Mouse (Mus musculus): ENCODE data around the gene Serbp1.
"Not testable (repeated sequence)": the region's sequence is repeated elsewhere in the genome, so short reads cannot be mapped to it uniquely, and the experiment has no call there.

The Serbp1 gene

DNA sequence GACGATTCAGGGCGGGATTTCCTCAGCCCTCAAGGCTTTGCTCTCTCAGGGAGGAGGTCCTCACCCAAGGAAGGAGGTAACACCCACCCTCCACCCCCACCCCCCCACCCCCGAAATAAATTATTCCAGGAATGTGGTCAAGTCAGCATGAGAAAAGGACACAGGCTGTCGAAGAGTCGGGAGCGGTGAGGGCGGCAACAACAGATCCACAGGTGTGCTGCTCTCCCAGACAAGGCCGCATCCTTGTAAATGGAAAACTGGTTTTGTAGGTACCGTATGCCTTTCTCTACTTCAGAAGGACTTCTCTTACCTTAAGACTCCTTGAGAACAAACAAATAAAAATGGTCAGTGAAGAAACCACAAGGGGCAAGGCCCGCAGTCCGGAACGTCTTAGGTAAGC lies at the start of gene Serbp1:
TSS of gene Serbp1 (plus strand) at position 200 of the 400 bp plus-strand sequence.
- no peak for DNase-seq

DNA sequence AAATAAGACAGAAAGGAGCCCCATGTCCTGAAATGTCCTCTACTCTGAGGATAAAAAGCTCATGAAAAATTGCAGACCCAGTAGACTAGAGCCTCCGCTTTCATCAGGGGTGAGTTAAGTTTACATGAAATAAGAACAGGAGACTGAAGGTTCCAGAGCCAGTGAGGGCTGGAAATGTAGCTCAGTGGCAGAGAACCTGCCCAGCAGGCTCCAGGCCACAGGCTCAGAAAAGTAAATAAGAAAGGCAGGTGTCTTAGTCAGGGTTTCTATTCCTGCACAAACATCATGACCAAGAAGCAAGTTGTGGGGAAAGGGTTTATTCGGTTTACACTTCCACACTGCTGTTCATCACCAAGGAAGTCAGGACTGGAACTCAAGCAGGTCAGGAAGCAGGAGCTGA lies 44.4 kb upstream of the Serbp1 start:
- DNase-seq = no peak

DNA sequence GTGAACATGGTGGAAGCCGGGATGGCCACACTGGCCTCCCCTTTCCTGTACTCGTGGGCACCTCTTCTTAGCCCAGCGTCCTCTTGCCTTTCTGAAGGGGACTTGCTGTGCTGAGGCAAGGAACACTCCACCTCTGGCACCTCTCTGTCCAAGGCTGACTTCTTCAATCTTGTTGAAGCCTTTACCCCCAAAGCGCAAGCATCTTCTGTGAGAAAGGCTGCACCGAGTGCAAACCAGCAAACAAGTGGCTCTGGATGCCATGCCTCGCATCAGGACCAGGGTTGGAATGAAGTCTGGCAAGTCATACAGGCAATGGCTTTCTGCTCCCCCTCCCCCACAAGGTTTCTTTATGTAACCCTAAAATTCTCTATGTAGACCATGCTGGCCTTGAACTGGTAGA lies 43.4 kb upstream of the Serbp1 start:
- no peak for DNase-seq

DNA sequence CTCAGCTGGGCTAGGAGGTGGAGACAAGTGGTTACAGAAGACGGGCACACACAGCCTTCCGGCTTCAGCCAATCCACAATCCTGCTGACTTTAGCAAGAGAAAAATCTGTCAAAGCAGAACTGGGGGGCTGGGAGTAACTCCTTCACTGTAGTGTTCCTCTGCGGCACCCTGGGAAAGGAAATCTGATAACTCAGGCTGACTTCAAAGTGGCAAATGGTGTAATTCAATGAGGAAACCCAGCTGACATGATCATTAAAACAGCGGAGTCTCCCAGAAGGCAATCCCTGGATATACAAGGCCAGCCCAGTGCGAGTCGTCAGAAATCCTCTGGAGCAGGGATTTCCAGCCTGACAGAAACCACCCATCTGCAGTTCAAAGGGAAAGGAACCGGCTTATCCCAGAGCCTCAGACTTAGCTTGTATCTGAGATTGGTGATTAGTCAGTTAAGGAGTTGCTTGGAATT lies 42.8 kb upstream of the Serbp1 start:
- no peak for DNase-seq

DNA sequence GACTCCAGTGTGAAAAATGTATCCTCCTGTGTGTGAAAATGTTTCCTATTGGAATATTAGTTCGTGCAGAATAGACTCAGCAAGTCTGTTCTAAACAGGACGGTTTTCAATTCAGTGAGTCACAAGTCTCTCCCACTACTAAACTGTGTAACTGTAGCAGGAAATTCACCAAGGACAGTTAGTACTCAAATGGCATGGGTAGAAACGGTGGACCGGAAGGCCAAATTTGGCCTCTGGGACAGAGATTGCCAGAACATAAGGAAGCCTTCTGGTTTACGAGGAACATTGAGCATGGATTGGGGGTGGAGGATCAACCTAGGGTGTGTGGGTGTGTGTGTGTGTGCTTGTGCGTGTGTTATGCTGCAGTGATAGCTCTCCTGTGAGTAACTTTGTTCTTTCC lies 41.2 kb upstream of the Serbp1 start:
- DNase-seq = no peak

DNA sequence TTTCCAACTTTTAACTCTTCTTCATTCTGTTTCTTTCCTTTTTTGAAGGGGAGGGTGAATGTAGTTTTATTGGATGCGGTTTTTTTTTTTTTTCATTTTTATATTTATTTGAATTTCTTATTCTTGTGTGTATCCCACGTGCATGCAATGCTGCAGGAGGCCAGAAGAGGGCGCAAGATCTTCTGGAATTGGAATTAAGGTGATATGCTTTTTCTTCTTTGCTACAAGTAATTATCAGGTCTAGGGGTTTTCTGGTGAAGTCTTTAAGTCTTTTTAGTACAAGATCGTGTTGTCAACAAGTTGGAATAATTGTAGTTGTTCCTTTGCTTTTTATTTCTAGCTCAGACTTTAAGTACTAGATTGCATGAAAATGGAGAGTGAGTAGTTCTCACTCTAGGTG lies 39.9 kb upstream of the Serbp1 start:
- DNase-seq = peak; percentile 46 to 53

DNA sequence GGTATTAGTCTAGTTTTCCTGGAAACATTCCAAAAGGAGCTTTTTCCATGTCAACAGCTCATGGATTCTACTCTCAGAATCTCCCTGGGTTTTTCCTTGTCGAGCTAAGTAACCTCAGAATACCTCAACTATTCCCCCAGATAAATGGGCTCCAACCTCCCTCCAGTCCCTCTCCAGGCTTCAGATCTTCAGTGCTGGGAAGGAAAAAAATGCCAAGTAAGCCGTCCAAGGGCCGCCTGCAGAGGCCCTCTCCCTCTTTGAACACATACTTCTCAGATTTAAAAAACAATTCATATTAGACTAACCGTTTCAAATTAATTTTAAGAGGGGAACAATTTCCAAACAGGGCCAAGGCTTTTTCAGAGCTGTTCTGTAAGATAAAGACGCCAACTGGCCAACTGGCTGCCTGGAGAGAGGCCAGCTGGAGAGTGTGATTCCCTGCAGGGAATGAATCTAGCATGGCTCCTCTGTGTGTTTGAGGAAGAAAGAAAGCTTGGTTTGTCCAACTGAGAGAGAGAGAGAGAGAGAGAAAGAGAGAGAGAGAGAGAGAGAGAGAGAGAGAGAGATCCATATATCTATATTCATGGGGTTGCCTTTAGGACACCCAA lies 37.2 kb upstream of the Serbp1 start:
- DNase-seq = no peak

DNA sequence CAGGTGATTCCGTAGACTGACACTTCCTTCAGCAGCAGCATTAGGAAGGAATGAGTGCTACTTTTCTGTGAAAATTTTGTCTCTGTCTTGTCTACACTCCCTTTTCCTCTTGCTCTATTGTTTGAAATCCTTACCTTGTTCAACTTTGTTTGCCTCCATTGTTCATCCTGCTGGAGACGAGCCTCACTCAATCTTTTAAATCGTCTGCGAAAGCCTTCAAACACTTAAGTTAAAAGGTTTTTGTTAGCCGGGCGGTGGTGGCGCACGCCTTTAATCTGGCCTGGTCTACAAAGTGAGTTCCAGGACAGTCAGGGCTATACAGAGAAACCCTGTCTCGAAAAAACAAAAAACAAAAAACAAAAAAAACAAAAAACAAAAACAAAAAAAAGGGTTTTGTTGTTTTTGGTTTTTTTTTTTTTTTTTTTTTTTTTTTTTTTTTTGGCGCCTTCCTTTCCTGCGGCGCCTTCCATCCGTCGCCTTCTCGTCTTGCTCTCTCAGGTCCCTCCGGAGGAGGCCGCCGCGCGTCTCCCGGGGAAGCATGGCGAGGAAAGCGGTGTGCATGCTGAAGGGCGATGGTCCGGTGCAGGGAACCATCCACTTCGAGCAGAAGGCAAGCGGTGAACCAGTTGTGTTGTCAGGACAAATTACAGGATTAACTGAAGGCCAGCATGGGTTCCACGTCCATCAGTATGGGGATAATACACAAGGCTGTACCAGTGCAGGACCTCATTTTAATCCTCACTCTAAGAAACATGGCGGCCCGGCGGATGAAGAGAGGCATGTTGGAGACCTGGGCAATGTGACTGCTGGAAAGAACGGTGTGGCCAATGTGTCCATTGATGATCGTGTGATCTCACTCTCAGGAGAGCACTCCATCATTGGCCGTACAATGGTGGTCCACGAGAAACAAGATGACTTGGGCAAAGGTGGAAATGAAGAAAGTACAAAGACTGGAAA lies 32.6 kb upstream of the Serbp1 start:
- DNase-seq = no peak

DNA sequence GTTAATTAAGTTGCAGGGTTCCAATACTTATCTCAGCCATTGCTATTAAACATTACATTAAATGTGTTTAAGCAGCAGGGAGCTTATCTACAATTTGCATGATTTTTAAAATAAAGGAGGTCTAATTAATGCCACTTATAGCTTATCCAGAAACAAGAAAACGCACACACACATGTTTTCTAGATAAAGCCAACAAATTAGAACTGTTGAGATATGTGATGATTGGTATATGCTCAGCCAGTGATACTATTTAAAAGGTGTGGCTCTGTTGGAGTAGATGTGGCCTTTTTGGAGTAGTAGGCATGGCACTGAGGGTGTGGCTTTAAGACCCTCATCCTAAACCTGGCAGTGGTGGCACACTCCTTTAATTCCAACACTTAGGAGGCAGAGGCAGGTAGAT lies 25.6 kb upstream of the Serbp1 start:
- DNase-seq = no peak

DNA sequence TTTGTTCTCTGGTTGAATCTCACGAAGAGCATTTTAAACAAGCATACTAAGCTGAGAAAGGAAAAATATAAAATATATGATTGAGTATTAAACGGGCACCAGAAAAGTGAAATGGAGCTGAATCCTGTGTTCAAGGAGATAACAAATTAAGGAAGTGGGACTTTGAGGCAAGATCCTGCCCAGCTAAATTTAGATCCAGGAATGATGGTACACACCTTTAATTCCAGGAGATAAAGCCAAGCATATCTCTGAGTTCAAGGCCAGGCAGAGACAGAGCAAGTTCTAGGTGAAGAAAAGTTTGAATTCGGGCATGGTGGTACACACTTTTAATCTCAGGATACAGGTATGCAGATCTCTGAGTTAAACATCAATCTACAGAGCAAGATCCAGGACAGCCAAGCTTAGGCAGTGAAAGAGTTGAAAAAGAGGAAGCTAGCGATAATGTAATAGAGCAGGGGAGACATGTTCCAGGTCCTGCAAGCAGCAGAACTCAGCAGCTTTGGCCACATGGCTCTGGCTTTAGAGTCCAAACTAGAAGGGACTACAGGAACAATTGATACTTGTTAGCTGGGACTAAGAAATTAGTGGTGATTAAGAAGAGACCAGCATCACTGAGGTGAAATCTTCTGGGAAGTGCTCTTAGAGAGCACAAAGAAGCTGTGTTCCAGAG lies 24.4 kb upstream of the Serbp1 start:
- no peak for DNase-seq

DNA sequence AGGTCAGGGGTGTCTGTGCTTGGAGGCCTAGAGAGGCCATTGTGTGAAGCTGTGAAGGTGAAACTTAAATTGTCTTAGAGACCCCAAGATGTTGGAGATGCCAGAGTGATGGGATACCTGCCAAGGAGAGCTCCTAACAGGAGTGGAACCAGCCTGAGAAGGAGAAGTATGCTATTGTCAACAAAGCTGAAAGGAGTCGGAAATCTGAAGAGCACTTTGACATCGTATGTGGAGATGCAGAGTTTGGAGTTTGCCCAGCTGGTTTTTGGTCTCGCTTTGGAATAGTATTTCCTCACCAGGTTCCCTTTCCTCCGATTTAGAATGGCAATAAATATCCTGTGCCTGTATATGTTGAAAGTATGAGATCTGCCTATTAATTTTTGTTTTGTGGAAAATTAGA lies 20.6 kb upstream of the Serbp1 start:
- DNase-seq = no peak

DNA sequence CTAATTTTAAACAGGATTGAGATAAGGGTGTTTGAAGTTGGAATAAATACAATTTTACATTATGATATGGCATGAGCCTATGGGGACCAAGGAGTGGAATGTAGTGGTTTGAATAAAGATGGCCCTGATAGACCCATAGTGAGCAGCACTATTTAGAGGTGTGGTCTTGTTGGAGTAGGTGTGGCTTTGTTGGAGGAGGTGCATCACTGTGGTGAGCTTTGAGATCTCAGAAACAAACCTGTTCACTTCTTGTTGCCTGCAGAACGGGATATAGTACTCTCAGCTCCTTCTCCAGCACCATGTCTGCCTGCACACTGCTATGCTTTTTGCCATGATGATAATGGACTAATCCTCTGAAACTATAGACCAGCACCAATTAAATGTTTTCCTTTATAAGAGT lies 20.1 kb upstream of the Serbp1 start:
- no peak for DNase-seq

DNA sequence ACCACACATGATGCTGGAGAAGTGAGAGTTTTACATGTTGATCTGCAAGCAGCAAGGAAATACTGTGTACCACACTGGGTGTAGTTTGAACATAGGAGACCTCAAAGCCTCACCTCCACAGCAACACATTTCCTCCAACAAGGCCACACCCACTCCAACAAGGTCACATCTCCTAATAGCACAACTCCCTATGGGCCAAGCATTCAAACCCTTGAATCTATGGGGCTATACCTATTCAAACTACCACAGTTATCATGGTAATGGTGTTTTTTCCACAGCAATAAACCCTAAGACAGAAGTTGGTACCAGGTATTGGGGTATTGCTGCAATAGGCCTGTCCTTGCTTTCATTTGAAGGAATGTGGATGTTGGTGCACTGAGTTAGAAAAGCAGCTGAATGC lies 19.4 kb upstream of the Serbp1 start:
- no peak for DNase-seq

DNA sequence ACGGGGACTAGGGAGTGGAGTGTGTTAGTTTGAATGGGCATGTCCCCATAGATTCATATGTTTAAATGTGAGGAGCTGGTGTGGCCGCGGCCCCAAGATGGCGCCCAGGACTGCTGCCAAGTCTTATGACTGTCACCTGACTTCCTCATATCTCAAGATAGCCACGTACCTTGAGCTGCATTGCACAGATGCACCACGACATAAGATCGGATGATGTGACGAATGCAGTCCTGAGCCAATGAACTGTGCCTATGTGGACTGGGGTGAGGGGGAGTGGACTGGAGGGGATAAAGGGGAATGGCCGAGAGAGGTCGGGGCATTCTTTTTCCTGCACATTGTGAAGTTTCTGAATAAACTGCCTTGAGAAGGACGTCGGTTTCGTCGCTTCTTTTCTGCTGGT lies 18.0 kb upstream of the Serbp1 start:
- DNase-seq = not testable (repeated sequence)

DNA sequence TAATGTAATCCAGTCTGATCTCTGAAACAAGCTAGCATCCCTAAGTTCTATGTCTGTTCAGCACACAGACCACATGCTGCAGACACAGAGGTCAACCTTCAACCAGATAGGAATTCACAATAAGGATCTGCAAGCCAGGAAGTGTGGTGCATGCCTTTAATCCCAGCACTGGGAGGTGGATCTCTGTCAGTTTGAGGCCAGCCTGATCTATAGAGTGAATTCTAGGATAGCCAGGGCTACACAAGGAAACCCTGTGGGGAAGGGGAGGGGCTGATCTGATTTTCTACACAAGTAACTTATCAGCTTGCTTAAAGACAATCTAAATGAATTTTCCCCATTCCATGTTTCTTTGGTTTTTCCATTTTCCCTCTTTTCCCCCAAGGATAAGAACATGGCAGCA lies 17.2 kb upstream of the Serbp1 start:
- no peak for DNase-seq

DNA sequence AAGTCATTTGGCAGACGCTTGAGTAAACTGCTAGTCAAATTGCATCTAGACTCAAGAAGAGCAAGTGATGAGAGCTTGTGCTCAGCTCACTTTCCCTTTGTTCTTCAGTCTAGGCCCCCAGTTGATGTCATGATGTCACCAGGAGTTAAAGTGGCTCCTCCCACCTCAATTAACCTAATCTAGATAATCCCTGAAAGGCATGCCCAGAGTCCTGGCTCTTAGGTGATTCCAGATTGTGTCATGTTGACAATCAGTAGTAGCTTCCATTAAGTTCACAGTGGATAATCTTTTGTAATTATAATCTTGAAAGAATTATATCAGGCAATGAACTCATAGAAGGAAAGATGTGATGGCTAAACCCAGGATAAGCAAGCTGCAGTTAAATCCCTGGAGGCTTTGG lies 14.9 kb upstream of the Serbp1 start:
- DNase-seq = no peak

DNA sequence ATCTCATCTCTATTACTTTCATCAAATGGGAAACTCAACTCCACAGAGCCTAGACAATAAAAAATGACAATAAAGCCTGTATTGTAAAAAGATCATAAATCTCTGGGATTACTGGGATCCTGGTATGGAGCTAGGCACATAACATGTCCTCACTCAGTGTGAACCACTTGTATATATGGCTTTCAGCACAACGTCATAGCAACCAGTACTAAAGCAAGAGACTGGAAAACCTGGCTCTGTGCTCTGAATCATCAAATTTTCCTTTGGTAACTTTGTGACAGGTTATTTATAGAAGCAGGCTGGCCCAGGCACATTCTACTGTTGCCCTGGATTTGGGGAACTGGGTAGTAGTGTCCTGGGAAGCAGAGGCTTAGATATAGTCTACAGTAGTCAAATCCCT lies 14.5 kb upstream of the Serbp1 start:
- DNase-seq = no peak

DNA sequence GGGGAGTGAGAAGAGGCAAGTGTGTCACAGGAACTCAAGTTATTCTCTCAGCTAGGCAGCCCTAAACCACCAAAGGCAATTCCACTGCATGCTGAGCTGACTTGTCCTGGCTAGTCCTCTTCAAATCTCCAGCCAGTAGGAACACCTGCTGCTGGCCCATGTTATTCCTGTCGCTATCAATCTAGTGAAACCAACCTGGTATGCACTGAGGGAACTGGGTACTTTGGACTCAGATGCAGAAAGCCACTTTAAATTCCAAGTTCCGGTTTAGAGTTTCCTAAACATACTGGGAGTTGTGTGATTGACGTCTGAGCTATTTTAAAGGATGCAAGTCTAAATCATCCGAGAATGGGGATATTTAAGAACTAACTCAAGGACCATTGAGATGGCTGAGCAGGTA lies 11.7 kb upstream of the Serbp1 start:
- no peak for DNase-seq

DNA sequence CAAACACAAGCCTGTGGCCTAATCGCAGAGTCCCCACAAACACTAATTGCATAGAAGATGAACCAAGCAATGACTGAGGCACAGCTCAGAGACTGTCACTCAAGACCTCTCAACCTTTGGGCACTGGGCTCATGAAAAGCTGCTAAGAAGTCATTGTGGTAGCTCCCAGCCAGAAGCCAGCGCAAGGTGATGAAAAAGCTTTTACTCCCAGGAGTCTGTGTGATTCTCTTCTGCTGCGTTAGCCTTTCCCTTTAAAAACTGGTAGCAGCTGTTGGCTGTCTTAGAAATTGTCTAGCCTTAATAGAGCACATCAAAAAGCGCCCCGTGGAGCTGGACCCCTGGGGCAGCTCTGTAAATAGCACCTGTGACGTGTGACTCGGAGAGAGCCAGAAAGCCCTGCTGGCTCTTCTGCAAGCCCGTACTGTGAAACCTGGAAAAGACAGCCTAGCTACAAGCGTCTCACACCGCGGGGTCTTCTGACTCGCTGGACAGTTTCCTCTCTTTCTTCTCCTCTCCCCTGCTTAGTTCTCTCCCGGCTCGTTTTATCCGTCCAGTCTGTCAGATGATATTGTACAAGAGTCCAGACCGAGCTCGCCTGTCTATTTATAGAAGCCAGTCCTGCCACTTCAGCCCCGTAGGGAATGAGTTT lies 9.4 kb upstream of the Serbp1 start:
- DNase-seq = no peak

DNA sequence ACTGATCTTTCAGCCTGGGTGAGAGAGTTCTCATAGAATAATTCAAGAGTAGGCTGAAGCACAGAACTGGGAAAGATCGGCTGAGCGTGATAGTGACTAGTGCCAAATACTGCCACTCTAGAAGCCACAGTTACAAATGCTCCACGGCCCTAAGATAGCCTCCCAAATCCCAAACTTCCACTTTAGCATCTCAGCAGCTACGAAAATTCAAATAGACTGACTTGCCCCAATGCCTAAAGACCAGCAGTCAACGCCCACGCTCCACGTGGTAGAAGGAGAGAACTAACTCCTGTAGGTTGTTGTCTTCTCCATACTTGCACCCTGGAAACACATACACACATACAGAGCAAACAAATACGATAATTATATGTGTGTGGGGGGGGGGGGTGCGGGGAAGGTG lies 8.5 kb upstream of the Serbp1 start:
- no peak for DNase-seq

DNA sequence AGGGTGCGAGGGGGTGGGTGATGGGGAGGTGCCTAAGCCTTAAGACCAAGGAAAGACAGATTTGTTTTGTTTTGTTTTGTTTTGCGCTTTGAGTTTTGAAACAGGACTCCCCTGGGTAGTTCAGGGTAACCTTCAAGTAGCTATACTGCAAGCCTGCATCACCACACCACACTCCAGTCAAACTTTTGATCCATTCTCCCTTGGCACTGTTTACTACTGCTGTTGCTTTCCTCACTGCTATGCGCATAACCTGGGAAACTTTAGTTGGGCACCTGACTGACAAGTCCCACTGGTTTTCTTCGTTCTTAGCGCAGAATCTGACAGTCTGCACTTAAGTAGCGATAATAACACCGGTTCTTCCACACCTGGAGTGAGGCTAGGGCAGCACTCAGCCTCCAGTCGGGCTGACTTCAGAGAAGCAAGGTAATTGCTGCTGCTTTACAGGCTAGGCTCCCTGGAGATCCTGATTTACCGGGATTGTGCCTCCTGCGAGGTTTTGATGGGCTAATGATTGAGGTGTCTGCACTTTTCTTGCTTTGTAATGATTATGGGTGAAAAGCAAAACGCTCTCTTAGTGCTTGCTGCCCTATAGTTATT lies 8.0 kb upstream of the Serbp1 start:
- DNase-seq = no peak

DNA sequence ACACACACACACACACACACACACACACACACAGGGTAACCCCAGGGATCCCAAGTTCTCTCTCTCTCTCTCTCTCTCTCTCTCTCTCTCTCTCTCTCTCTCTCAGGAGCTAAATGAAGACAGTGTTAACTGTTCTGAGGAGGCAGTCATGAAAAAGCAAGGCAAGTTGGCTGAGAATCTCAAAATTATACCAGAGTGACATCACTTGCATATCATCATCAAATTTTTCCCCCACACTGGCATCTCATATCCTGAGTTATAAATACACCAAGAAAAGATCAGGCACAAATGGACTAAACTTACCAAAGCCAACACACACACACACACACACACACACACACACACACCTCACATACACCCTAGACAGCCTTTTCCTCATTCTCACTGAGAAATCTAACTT lies 7.0 kb upstream of the Serbp1 start:
- DNase-seq = no peak

DNA sequence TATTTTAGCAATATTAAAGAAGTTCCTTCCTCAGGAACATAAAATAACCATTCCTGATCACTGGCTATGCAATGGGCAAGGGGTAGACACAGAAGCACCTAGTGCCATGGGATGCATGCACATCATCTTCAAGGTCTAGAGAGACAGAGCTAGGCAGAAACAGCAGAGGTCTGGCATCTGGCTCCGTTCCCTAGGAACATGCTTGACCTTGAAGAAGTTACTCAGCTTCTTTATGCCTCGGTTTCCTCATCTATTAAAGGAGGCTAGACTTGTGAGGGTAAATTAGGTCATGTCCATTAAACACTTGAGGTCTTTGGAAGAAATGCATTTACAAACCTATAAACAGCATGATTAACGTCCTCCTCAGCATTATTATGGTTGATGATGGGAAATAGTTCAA lies 2.3 kb upstream of the Serbp1 start:
- DNase-seq = no peak

Measured in B cell, adult 2 months (primary cell).